Comparison of ENCODE assay signal across 10 mouse cellular contexts in the genomic region with DNA sequence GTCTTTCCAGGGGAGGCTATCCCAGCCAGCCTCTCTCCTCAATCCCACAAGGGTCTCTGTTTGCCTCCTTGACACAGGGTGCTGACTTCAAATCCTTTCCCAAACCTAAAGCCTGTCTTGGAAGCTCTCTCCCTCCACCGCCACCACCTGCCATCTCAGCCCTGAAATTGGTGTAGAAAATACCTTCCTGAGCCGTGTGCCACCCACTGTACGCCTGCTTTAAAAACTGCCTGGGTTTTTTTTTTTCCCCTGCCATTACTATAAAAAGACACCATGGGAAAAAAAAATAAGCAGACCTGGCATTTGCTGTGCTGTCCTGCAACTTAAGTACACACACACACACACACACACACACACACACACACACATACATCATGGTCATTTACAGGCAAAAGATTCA. TPM values are rescaled to one million over a fixed set of nuclear protein-coding genes. Genes with fewer than 3 reads are reported as not detected.
A peak's percentile ranks its signal among the peaks of the same experiment; 100 is the strongest.
DNase-seq lines count a peak whose midpoint lies in the region; ATAC-seq and TF ChIP-seq lines count a peak whose summit lies in the region.
"Had no signal": no experiment of that assay in that cellular context is flagged by ENCODE, and none has a peak within 500 bp of the region (broad histone marks: within the 10 kb centered on the region; RNA-seq: fewer than 3 reads in every experiment).

No protein-coding gene starts in this region.

- intact Hi-C loops in left cerebral cortex, adult 2 months (cut with DNase I) = loop anchor here (5.0 kb wide), 1 partner anchor 138 kb away; a partner anchor contains a TSS

- H3K27ac ChIP-seq in left cerebral cortex, adult 2 months = peak overlapping the region; percentile 80
- H3K27ac ChIP-seq in forebrain, embryonic 15.5 days (replicated peaks) = no peak overlapping the region
- H3K27ac ChIP-seq in liver, postnatal 0 days (ENCODE audit: low read depth) = no peak overlapping the region

- H3K4me2 ChIP-seq in forebrain, embryonic 15.5 days (replicated peaks) = peak overlapping the region; percentile 67; the same call in 1 of the 2 replicates
- peak overlapping the region; percentile 19 for H3K4me2 ChIP-seq in liver, postnatal 0 days (ENCODE audit: low read depth, low read length)

- peaks cover 41% of the 10 kb centered on the region for H3K4me1 ChIP-seq in forebrain, embryonic 15.5 days
- H3K4me1 ChIP-seq in liver, postnatal 0 days (ENCODE audit: insufficient read depth) = peaks cover 13% of the 10 kb centered on the region

- H3K36me3 ChIP-seq in forebrain, embryonic 15.5 days = no peaks in the 10 kb centered on the region
- H3K36me3 ChIP-seq in liver, postnatal 0 days (replicated peaks; ENCODE audit: insufficient read depth, low read length) = no peaks in the 10 kb centered on the region

- H3K9me3 ChIP-seq in forebrain, embryonic 15.5 days = no peaks in the 10 kb centered on the region
- H3K9me3 ChIP-seq in liver, postnatal 0 days (ENCODE audit: low read length) = no peaks in the 10 kb centered on the region

- TF ChIP-seq EP300 in liver, postnatal 0 days (IDR thresholded peaks at IDR 0.05; ENCODE audit: low read depth) = no peak

- DNase-seq in frontal cortex, postnatal 25 days (ENCODE audit: low spot score in 2 of 2) = no peak
- DNase-seq in left cerebral cortex, adult 2 months (ENCODE audit: extremely low spot score in 1 of 2, low spot score in 2 of 2) = no peak
- no peak for DNase-seq in left cerebral cortex, adult 18-20 months (ENCODE audit: low spot score in 2 of 2)
- DNase-seq in liver, postnatal 0 days = no peak
- DNase-seq in urinary bladder, postnatal 36 days (ENCODE audit: low spot score in 2 of 2) = no peak
- no peak for DNase-seq in yolk sac, embryonic 10.5 days (ENCODE audit: low spot score)

- no peak overlapping the region for H3K9ac ChIP-seq in forebrain, embryonic 15.5 days (replicated peaks)
- H3K9ac ChIP-seq in liver, postnatal 0 days (replicated peaks) = no peak overlapping the region

- TF ChIP-seq CTCF in left cerebral cortex, adult 2 months (IDR thresholded peaks at IDR 0.05) = no peak
- no peak for TF ChIP-seq CTCF in liver, postnatal 0 days (IDR thresholded peaks at IDR 0.05; ENCODE audit: low read depth)

- WGBS in forebrain, embryonic 15.5 days = 83% methylated on average over 3 of the region's 3 CpGs
- WGBS in liver, postnatal 0 days (ENCODE audit: insufficient replicate concordance) = 85% methylated on average over 3 of the region's 3 CpGs

- peak; percentile 8; the same call in 1 of the 2 replicates for ATAC-seq in frontal cortex, adult (ENCODE audit: low TSS enrichment)
- no peak for ATAC-seq in forebrain, embryonic 15.5 days (replicated peaks)
- no peak for ATAC-seq in liver, postnatal 0 days

- no peak overlapping the region for H3K4me3 ChIP-seq in left cerebral cortex, adult 2 months
- H3K4me3 ChIP-seq in forebrain, embryonic 15.5 days = no peak overlapping the region; the same call in 1 of the 2 replicates
- no peak overlapping the region for H3K4me3 ChIP-seq in liver, postnatal 0 days (ENCODE audit: low read depth, low read length)
- H3K4me3 ChIP-seq: erythroblast, embryonic 14.5 days had no signal

- peaks cover 23% of the 10 kb centered on the region for H3K27me3 ChIP-seq in forebrain, embryonic 15.5 days
- H3K27me3 ChIP-seq in liver, postnatal 0 days (ENCODE audit: insufficient read depth, low read length) = peaks cover 35% of the 10 kb centered on the region

RNA-seq across cellular contexts. Expression of a gene that starts 4.7 kb away (rescaled TPM):
- total RNA-seq in left cerebral cortex, adult 2 months (2021) = 100 to 1,000 TPM; 127 to 131 TPM
- 100 to 1,000 TPM; 103 to 123 TPM for total RNA-seq in left cerebral cortex, adult 18-20 months (2021)
- polyA plus RNA-seq in forebrain, embryonic 15.5 days (2015; fragmentation: Nextera tagmentation; extraction: Ambion mirVana) = 13.5 and 21.4 TPM in 2 replicates
- 8.5 and 8.7 TPM in 2 replicates for polyA plus RNA-seq in liver, postnatal 0 days (2015; fragmentation: Nextera tagmentation; extraction: Ambion mirVana)

RNA-seq across cellular contexts. Expression of a gene that starts 45.3 kb away (rescaled TPM):
- not detected for total RNA-seq in left cerebral cortex, adult 2 months (2021)
- not detected for total RNA-seq in left cerebral cortex, adult 18-20 months (2021)
- not detected in 2 replicates for polyA plus RNA-seq in forebrain, embryonic 15.5 days (2015; fragmentation: Nextera tagmentation; extraction: Ambion mirVana)
- not detected in 2 replicates for polyA plus RNA-seq in liver, postnatal 0 days (2015; fragmentation: Nextera tagmentation; extraction: Ambion mirVana)
- polyA plus RNA-seq: erythroblast, embryonic 14.5 days; large intestine, adult 2 months had no signal

RNA-seq across cellular contexts. Expression of a gene that starts 58.5 kb away (rescaled TPM):
- under 1 TPM; 0.56 to 0.79 TPM for total RNA-seq in left cerebral cortex, adult 2 months (2021)
- under 1 TPM; 0.63 to 0.70 TPM for total RNA-seq in left cerebral cortex, adult 18-20 months (2021)
- polyA plus RNA-seq in forebrain, embryonic 15.5 days (2015; fragmentation: Nextera tagmentation; extraction: Ambion mirVana) = 0.09 and 0.19 TPM in 2 replicates
- not detected in 2 replicates for polyA plus RNA-seq in liver, postnatal 0 days (2015; fragmentation: Nextera tagmentation; extraction: Ambion mirVana)
- polyA plus RNA-seq: erythroblast, embryonic 14.5 days had no signal
